Mouse (Mus musculus): ENCODE results near the gene Trim71. TPM values are rescaled to one million over a fixed set of nuclear protein-coding genes. Genes with fewer than 3 reads are reported as not detected.
"Not testable (repeated sequence)": the region's sequence is repeated elsewhere in the genome, so short reads cannot be mapped to it uniquely, and the experiment has no call there.

Gene Trim71
- total RNA-seq, 2 experiments from 2014 or later = not detected

GRCm38 (mm10) chr9:114525891-114526290 lies 38.3 kb downstream of the Trim71 start:
- no peak for DNase-seq

DNA sequence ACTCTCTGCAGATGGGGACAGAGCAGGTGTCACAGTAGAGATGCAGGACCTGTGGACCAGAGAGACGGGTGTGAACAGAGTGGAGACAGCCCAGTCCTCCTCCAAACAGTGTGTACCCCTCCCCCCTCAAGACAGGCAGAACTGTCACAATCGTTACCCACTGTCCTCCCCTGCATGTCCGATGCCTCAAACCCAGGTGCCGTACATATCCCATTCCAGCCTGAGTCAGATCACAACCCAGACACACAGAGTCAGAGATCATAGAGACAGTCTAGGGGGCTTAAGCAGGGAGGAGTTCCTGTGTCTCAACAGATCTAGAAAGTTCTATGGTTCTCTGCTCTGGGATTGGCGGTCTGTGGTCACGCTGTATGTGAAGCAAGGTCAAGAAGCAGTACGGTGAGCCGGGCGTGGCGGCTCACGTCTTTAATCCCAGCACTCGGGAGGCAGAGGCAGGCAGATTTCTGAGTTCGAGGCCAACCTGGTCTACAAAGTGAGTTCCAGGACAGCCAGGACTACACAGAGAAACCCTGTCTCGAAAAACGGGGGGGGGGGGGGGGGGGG lies 39.0 kb downstream of the Trim71 start:
- no peak for DNase-seq

- no peak for DNase-seq
These were observed 41.7 kb downstream of the Trim71 start for GRCm38 (mm10) chr9:114522501-114522900.

DNA sequence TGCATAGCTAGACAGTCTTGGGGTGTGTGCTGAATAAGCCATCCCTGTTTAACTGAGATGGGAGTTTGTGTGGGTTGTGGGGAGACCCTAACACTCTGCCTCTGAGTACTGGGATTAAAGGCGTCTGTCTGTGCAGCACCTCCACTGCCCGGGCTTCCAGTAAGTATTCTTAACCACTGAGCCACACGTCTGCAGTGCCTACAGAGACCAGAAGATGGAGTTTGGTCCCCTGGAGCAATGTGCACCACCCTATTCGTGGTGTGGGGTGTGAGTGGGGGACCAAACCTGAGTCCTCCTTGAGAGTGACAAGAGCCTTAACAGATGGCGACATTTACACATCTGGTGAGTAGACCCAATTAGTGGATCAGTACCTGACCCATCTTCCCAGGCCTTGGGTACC lies 42.1 kb downstream of the Trim71 start:
- DNase-seq = no peak

GRCm38 (mm10) chr9:114520529-114520928 lies 43.6 kb downstream of the Trim71 start:
- not testable (repeated sequence) for DNase-seq

DNA sequence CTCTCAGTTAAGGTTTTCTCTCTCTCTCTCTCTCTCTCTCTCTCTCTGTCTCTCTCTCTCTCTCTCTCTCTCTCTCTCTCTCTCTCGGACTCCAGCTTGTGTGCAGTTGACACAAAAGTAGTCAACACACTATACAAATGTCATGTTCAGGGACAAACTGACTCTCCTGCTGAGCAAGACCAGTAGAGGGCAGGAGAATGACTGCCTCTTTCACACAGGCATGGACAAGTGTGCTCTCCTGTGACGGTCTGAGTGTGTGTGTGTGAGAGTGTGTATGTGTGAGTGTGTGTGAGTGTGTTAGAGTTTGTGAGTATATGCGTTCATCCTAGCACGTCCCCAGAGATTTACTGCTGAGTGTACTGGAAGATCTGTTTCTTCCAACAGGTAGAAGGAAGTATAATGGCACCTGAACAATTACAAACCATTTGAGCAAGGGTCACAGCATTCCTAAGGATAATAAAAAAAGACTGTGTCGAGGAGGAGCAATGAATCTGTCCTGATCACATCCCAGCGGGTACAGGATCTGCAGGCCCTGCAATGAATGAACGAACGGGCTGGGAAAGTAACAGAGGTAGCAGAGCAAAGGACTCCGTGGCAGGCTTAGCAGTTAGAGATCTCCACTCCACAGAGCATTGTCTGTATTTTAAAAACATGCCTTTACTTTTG lies 45.2 kb downstream of the Trim71 start:
- DNase-seq = no peak

DNA sequence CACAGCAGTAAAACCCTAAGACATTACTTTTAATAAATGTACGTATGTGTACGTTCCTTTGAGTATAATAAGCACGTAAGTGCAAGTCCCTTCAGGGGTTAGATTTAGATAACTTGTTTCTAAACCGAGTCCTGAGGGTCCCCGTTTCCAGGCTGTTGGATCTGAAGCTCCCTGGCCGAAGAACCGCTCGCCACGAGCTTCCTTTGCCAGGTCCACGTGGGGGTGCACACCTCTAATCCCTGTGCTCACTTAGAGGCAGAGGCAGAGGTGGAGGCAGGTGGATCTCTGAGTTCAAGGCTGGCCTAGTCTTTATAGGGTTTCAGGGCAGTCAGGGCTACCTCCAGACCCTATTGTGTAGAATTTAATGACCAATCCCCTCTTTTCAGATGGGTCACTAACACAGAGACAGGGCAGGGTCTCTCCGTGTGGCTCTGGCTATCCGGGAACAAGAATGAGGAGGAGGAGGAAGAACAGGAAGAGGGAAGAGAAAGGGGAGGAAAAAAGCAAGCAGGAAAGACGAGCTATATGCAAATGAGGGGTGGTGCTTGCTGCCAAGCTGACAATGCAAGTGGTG lies 46.2 kb downstream of the Trim71 start:
- DNase-seq = no peak

DNA sequence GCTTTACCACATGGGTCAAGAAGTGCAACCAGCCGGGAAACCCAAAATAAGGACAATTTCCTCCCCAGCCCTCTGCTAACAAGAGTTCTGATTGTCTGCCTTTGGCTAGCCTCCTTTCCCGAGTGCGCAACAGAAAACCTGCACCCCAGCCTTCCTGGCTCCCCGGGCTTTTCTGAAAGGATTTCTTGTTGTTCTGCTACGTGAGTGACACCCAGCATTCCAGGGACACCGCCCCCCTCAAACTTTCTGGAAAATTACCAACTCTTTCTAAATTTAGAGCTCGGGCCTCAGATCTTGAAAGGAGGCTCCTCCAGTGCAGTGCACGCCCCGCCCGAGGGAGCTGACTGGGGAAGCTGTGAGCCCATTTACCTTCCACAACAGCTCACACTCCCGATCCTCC lies 48.8 kb downstream of the Trim71 start, which contains the start of gene C130032M10Rik:
Gene C130032M10Rik, plus strand, starts transcription at position 334 of the 400 bp plus-strand sequence.
- no peak for DNase-seq

- DNase-seq = no peak
These were observed 51.3 kb downstream of the Trim71 start for GRCm38 (mm10) chr9:114512831-114513230.

- no peak for DNase-seq
These were observed 54.4 kb downstream of the Trim71 start for GRCm38 (mm10) chr9:114509785-114510184.

DNA sequence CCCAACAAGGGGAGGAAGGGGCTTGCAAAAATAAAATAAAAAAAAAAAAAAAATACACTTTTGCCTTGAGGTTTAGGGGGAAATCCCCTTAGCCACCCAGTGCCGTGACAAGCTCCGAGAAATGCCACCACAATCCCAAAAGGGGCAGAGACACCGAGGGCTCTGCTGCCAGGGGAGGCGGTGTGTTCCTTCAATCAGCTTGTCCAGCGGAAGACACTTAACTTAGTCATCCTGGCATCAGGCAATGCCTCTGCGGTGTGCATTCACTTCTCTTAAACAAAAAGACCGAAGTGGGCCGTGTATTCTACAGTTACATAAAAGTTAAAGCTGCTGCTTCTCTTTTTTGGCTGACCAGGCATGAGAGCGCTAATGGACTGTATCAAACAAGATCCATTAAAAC lies 56.7 kb downstream of the Trim71 start:
- no peak for DNase-seq

DNA sequence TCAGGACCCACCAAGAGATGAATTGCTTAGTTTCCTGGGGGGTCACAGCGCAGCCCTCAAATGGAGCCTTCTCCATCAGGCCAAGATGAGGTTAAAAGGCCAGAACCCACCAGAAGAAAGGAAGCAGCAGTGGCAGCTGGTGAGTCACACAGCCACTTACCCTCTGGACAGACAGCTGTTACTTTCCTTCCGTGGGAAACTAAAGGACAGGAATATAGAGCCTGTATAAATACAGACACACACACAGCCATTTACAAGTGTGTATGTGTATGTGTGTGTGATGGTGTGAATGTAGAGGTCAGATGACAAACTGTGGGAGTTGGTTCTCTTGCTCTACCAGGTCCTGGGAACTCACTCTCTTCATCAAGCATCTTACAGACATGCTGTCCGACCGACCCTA lies 57.6 kb downstream of the Trim71 start:
- no peak for DNase-seq

- DNase-seq = no peak
These were observed 59.4 kb downstream of the Trim71 start, which contains the start of gene Ccr4 for GRCm38 (mm10) chr9:114504816-114505215. Gene Ccr4 (minus strand): TSS chr9:114504916.

DNA sequence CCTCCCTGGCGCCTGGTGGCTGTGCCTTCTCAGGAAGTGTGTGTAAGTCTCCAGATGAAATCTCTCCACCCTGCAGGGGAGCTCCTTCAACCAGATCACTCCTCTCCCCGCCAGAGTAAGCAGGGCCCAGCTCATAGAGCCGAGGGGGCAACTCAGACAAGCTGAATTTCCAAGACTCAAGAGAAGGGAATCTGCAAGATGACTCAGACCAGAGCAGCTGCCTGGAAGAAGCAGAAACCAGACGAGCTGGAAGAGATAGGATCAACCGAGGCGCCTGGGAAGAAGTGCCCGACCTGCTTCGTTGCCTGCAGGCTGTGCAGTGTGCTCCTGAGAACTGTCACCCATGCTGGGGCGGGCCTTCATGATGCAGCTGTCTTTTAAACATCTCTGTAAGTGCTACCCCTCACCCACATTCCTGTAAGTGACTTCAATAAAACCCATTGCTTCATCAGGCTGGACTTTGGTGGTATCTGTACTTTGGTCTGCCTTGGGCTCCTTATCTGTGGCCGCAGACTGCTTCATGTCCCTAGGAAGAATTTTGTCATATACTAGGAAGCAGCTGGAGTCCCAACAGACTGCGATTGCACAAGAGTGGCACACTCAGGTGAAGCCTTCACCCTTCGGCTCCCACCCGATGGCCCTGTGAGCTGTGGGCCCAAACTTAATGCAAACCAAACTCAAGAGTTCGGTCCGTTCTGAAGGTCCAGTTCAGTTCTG lies 61.3 kb downstream of the Trim71 start:
- DNase-seq = no peak

DNA sequence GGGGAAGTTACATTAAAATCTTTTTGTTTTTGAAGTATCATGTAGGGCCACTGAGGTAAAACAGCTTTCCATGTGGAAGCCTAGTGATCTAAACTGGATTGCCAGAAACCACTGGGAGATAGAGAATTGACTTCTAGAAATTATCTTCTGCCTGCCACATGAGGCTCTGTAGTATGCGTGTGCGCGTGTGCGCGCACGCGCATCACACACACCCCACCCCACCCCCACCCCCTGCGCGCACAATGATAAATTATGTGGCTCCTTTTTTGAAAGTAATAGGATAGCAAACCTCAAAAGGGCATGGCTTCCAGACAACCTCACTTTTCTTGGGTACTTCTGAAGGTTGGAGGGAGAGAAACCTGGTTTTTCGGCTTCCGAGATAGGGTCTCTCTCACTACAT lies 62.3 kb downstream of the Trim71 start:
- DNase-seq = no peak

DNA sequence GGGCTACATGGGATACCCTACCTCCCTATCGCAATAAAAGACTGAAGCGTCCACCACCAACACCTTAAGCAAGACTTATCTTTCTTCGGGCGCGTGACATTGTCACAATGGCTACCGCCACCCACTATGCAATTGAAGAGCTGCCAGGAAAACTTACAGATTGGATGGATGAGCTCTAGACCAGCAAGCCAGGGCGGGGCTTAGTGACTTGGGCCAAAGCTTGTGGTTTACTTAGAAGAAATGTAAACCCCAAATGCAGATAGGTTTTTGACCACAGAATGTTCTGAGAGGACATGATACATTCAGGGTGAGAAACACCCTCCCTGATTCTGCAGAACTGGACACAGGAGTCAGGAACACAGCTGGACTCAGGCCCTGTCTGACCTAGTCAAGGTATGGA lies 63.1 kb downstream of the Trim71 start:
- DNase-seq = no peak

DNA sequence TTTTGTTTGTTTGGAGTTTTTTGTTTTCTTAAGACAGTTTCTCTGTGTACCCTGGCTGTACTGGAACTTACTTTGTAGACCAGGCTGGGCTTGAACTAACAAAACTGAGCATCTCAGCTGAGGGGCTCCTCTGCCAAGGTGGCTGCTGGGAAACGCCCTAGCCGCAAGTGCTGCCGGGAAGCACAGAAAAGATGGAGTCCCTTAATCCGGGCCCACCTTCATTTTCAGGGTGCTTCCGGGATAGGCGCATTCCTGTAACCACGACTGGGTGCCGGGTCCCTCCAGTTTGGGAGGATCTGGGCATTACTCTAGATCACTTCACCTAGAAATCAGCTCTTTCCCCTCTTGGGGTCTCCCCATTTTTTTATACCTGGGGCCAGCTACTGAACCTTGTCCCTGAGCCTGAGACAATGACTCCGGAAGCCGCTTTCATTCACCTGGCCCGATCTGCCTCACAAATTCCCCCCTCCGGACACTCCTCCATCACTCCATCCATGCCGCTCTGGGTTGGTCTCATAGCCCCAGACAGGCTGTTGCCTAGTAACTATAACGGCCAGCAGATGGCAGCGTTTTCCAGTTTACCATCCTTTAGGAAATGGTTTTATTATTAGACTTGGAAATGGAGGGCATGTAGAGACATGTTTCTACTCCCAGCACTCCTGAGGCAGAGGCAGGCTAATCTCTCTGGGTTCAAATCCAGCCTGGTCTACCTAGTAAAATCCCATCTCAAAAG lies 64.2 kb downstream of the Trim71 start:
- DNase-seq = peak; percentile 24

- DNase-seq = peak; percentile 51
These were observed 66.0 kb downstream of the Trim71 start for GRCm38 (mm10) chr9:114498218-114498617.

- no peak for DNase-seq
These were observed 67.7 kb downstream of the Trim71 start for GRCm38 (mm10) chr9:114496469-114496868.

DNA sequence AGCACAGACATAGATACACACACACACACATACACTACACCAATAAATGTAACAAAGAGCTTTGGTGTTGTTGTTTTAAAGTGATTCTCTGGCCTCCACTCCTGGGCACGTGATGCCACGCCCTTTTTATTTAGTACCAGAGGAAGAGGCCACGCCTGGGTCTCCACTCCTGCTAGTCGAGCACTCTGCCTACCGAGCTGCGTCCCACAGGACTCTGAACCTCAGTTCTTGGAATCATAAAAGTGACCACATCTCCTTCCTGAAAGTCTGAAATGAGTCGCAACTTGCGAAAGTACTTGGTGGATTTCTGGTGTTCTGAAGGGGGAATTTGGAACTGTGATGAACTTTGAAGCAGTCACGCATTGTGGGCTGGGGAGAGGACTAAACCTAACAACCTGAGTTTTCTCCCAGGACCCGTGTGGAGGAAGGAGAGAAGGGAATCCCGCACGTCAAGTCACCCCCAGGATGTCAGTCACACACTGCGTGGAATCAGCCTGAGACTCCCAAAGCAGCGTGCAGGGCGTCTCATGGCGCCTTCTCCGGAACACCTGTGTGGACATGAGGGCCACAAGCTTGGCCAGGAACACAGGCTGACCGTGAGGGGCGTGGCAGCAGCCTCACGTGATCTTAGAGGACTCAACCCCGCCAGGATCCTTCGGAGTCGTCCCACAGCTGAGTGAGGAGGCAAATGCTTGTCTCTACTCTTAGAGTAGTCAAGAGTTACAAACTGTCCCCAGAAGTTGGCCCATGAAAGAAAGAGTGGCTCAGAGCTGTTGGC lies 76.5 kb downstream of the Trim71 start:
- DNase-seq = no peak

DNA sequence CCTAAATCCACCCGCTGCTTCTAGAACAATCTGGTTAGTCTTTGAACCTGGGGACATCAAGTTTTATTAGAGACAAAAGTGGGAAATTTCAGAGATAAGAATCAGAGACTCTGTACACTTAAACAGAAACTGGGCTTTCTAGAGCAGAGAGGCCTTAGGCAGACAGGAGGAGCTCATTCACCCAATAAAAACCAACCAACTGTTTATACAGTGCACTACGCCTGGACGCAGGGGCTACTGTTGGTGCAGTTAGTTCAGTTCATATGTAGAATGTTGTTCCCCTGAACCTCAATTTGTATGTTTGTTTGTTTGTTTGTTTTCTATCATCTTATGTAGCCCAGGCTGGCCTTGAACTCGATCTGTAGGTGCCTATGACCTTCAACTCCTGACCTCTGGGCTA lies 77.4 kb downstream of the Trim71 start:
- DNase-seq = no peak

DNA sequence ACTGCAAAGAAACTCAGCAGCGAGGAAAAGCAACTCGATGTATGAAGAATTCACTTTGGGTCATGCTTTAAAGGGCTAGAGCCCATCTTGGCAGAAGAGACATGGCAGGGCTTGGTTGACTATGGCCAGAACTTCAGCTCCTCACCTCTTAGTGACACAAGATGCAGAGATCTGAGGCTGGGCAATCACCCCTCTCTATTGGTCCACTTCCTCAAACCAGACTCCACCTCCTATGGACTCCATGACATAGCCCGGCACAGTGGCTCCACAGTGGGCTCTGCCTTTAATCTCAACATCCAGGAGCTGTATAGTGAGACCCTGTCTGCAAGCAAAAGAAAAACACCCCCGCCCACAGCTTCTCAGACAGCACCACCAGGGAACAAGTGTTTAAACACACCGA lies 79.4 kb downstream of the Trim71 start:
- DNase-seq = no peak
